Mouse (Mus musculus) kidney, postnatal 0 days (tissue): ENCODE measurements around the gene Lancl1. TPM values are rescaled to one million over a fixed set of nuclear protein-coding genes. Genes with fewer than 3 reads are reported as not detected.

Experiments
- ATAC-seq: fragments of 200-750 bp; cut with Nextera tagmentation; replicated peaks from 2 replicates; pipeline ENCODE4 v1.8.0; 2017; ENCODE audit warnings: low read depth, moderate number of reproducible peaks, moderate TSS enrichment, moderate library complexity; ENCODE audit not compliant: low FRiP score
- DNase-seq: peaks from one replicate; pipeline ENCODE4 v3.0.0-alpha.2; 2016; ENCODE audit warnings: low spot score
- H3K27ac ChIP-seq: fragments of 300-500 bp; sonication (generic); 2 replicates; pipeline ENCODE4 v1.5.1; 2014; ENCODE audit warnings: mild to moderate bottlenecking
- H3K27me3 ChIP-seq: fragments of 300-500 bp; sonication (generic); 2 replicates; pipeline ENCODE4 v1.6.1; 2014; ENCODE audit warnings: low read length, mixed read lengths; ENCODE audit not compliant: insufficient read depth
- H3K36me3 ChIP-seq: fragments of 300-500 bp; sonication (generic); 2 replicates; pipeline ENCODE4 v1.6.1; 2014; ENCODE audit warnings: low read length, mixed read lengths; ENCODE audit not compliant: insufficient read depth
- H3K4me1 ChIP-seq: fragments of 300-500 bp; sonication (generic); replicated peaks from 2 replicates; pipeline ENCODE4 v1.6.1; 2014; ENCODE audit warnings: antibody characterized with exemption, low read length, mixed read lengths; ENCODE audit not compliant: insufficient read depth
- H3K4me2 ChIP-seq: fragments of 300-500 bp; sonication (generic); 2 replicates; pipeline ENCODE4 v1.6.1; 2014; ENCODE audit warnings: mild to moderate bottlenecking, low read length, moderate library complexity, mixed read lengths
- H3K4me3 ChIP-seq: fragments of 300-500 bp; sonication (generic); replicated peaks from 2 replicates; pipeline ENCODE4 v1.5.1; 2014; ENCODE audit warnings: low read depth, low read length
- H3K9ac ChIP-seq: fragments of 300-500 bp; sonication (generic); 2 replicates; pipeline ENCODE4 v1.6.1; 2014; ENCODE audit warnings: low read depth, low read length
- H3K9me3 ChIP-seq: fragments of 300-500 bp; sonication (generic); replicated peaks from 2 replicates; pipeline ENCODE4 v1.6.1; 2016; ENCODE audit warnings: low read length, inconsistent platforms, mixed read lengths
- CTCF ChIP-seq: IDR thresholded peaks from 2 replicates; pipeline ENCODE4 v1.5.1; 2016; ENCODE audit warnings: antibody characterized with exemption, low read depth, mild to moderate bottlenecking, moderate library complexity
- WGBS: fragments of 180-500 bp; shearing (Covaris S2); extraction: QIAGEN DNeasy Blood & Tissue Kit; methylation state at CpG from one replicate; pipeline ENCODE4 v1.1.7; 2014; 5-methylcytosine and 5-hydroxymethylcytosine counted together
- polyA plus RNA-seq: library from polyadenylated mRNA; unstranded; fragments of >200 nt; fragmentation: Nextera tagmentation; extraction: Ambion mirVana; gene quantifications from 2 replicates; pipeline ENCODE4 v1.2.1, GENCODE M21; 2015

Lancl1 gene
- polyA plus RNA-seq, 1 experiment from 2014 or later: 92.1 TPM

- no peaks in the 10 kb centered on the region for H3K36me3 ChIP-seq
- H3K4me3 ChIP-seq: no peak overlapping the region
- H3K9ac ChIP-seq: no peak overlapping the region
- TF ChIP-seq CTCF: peak; percentile 86
- WGBS: 4% methylated on average over 7 of the region's 7 CpGs
- peak; percentile 87 for DNase-seq
- H3K9me3 ChIP-seq: no peaks in the 10 kb centered on the region
- peak; percentile 75 for ATAC-seq
- H3K27me3 ChIP-seq: no peaks in the 10 kb centered on the region
- no peaks in the 10 kb centered on the region for H3K4me1 ChIP-seq
- H3K4me2 ChIP-seq: no peak overlapping the region
- H3K27ac ChIP-seq: no peak overlapping the region
These were observed 22.9 kb upstream of the Lancl1 start for GRCm38 (mm10) chr1:67061456-67062085.

- H3K4me2 ChIP-seq: no peak overlapping the region
- no peaks in the 10 kb centered on the region for H3K9me3 ChIP-seq
- H3K9ac ChIP-seq: no peak overlapping the region
- no peaks in the 10 kb centered on the region for H3K4me1 ChIP-seq
- H3K27me3 ChIP-seq: no peaks in the 10 kb centered on the region
- ATAC-seq (no peak), DNase-seq (no peak)
- no peak for TF ChIP-seq CTCF
- 78% methylated on average over 7 of the region's 7 CpGs for WGBS
- no peak overlapping the region for H3K27ac ChIP-seq
- H3K4me3 ChIP-seq: no peak overlapping the region
- H3K36me3 ChIP-seq: no peaks in the 10 kb centered on the region
These were observed 17.1 kb upstream of the Lancl1 start for GRCm38 (mm10) chr1:67055816-67056215.

- TF ChIP-seq CTCF: no peak
- Histone ChIP-seq H3K36me3 (no peaks in the 10 kb centered on the region), H3K4me1 (no peaks in the 10 kb centered on the region), H3K9ac (no peak overlapping the region), H3K27me3 (no peaks in the 10 kb centered on the region), H3K4me2 (no peak overlapping the region), H3K9me3 (no peaks in the 10 kb centered on the region), H3K27ac (no peak overlapping the region), H3K4me3 (no peak overlapping the region)
- 59% methylated on average over 4 of the region's 4 CpGs for WGBS
- DNase-seq (no peak), ATAC-seq (no peak)
These were observed 14.0 kb upstream of the Lancl1 start for GRCm38 (mm10) chr1:67052721-67053120.

DNA sequence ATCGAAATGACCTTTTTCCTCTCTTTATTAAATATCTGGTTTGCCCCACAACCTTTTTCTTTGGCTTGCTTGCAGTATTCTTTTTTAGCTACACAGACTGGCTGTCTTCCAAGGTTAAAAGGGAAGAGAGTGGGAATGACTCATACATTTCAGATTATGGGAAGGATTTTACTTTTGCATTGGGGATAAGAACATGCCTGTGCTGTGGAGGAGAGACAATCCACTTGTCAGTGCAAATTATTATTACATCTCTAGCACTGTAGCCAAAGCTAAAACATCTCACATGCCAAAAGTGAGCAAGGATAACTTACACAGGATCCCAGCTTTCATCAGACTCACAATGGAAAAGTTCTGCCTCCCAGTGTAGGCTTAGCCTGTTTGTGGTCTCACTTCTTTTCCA lies 10.9 kb upstream of the Lancl1 start:
- Histone ChIP-seq H3K4me2 (no peak overlapping the region), H3K4me3 (no peak overlapping the region), H3K9me3 (no peaks in the 10 kb centered on the region), H3K4me1 (no peaks in the 10 kb centered on the region), H3K36me3 (no peaks in the 10 kb centered on the region), H3K27me3 (no peaks in the 10 kb centered on the region), H3K27ac (no peak overlapping the region), H3K9ac (no peak overlapping the region)
- no peak for TF ChIP-seq CTCF
- no peak for DNase-seq
- no peak for ATAC-seq
- 64% methylated on average over 1 of the region's 1 CpGs for WGBS

- ATAC-seq (no peak), DNase-seq (no peak)
- Histone ChIP-seq H3K4me3 (no peak overlapping the region), H3K9me3 (no peaks in the 10 kb centered on the region), H3K27me3 (no peaks in the 10 kb centered on the region), H3K9ac (no peak overlapping the region), H3K4me1 (no peaks in the 10 kb centered on the region), H3K27ac (no peak overlapping the region), H3K36me3 (no peaks in the 10 kb centered on the region), H3K4me2 (no peak overlapping the region)
- TF ChIP-seq CTCF: no peak
- 65% methylated on average over 4 of the region's 4 CpGs for WGBS
These were observed 10.0 kb upstream of the Lancl1 start for GRCm38 (mm10) chr1:67048696-67049095.

DNA sequence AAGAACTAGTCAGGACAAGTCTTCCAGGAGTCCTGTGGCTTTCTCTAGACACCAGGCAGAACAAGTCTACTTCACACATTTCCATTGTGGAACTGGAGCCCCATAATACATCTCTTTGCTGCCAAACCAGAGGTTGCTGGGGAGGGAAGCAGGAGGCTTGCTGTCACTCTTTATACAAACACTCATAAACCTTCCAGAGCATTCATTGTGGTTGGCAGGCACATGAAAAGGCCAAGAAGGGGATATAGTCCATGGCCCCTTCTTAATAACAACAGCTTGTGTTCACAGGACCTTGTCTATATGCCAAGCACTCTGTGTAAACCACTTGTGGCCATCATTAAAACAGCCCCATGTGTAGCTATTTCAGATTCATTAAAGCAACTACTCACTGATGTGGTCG lies 6.4 kb upstream of the Lancl1 start:
- H3K9ac ChIP-seq: no peak overlapping the region
- TF ChIP-seq CTCF: no peak
- ATAC-seq (no peak), DNase-seq (no peak)
- no peaks in the 10 kb centered on the region for H3K27me3 ChIP-seq
- no peak overlapping the region for H3K27ac ChIP-seq
- no peak overlapping the region for H3K4me2 ChIP-seq
- no peaks in the 10 kb centered on the region for H3K9me3 ChIP-seq
- no peaks in the 10 kb centered on the region for H3K4me1 ChIP-seq
- H3K4me3 ChIP-seq: no peak overlapping the region
- no peaks in the 10 kb centered on the region for H3K36me3 ChIP-seq
- 48% methylated on average over 1 of the region's 1 CpGs for WGBS

GRCm38 (mm10) chr1:67042583-67042982 lies 3.9 kb upstream of the Lancl1 start:
- H3K27ac ChIP-seq: no peak overlapping the region
- 0 out of 2 replicates have a peak, but pooled peaks cover 4% of the 10 kb centered on the region for H3K4me1 ChIP-seq
- no peak overlapping the region for H3K4me2 ChIP-seq
- no peak for DNase-seq
- no peaks in the 10 kb centered on the region for H3K9me3 ChIP-seq
- TF ChIP-seq CTCF: no peak
- WGBS: 55% methylated on average over 7 of the region's 7 CpGs
- no peak overlapping the region for H3K4me3 ChIP-seq
- no peak overlapping the region for H3K9ac ChIP-seq
- H3K36me3 ChIP-seq: no peaks in the 10 kb centered on the region
- ATAC-seq: no peak
- H3K27me3 ChIP-seq: no peaks in the 10 kb centered on the region
